7 mouse cellular contexts compared by ENCODE assay signal in the genomic region with DNA sequence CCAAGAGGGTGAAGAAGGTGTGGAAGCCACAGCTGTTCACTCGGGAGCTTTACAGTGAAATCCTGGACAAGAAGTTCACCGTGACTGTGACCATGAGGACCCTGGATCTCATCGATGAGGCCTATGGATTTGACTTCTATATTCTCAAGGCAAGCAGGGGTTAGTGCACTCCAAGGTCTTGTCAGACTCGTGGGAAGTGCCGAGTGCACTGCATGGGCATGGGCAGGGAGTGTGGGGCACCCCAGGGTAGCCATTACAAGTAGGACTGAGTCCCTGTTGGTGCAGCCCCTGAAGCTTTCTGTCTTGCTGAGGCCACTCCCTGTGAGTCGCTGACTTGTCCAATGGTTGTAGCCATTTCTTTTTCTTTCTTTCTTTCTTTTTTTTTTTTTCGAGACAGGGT. TPM values are rescaled to one million over a fixed set of nuclear protein-coding genes. Genes with fewer than 3 reads are reported as not detected.
A peak's percentile ranks its signal among the peaks of the same experiment; 100 is the strongest.
DNase-seq lines count a peak whose midpoint lies in the region; ATAC-seq and TF ChIP-seq lines count a peak whose summit lies in the region.

No protein-coding gene starts in this region.

- peak overlapping the region; percentile 87 for H3K4me2 ChIP-seq in lung, postnatal 0 days (replicated peaks; ENCODE audit: low read depth, low read length)
- peak overlapping the region; percentile 80 for H3K4me2 ChIP-seq in forebrain, embryonic 13.5 days
- H3K4me2 ChIP-seq in limb, embryonic 15.5 days, result peak overlapping the region; percentile 79
- H3K4me2 ChIP-seq in stomach, embryonic 16.5 days (ENCODE audit: low read depth, low read length), result peak overlapping the region; percentile 78

- H3K4me1 ChIP-seq in lung, postnatal 0 days (ENCODE audit: insufficient read depth, low read depth, low read length), result peaks cover 7% of the 10 kb centered on the region
- H3K4me1 ChIP-seq in forebrain, embryonic 13.5 days, result peaks cover 22% of the 10 kb centered on the region
- H3K4me1 ChIP-seq in limb, embryonic 15.5 days, result peaks cover 26% of the 10 kb centered on the region
- peaks cover 17% of the 10 kb centered on the region for H3K4me1 ChIP-seq in stomach, embryonic 16.5 days (ENCODE audit: control insufficient read depth, insufficient read depth, low read length)

- H3K9ac ChIP-seq in lung, postnatal 0 days (replicated peaks; ENCODE audit: low read depth), result peak overlapping the region; percentile 72
- peak overlapping the region; percentile 90 for H3K9ac ChIP-seq in forebrain, embryonic 13.5 days
- peak overlapping the region; percentile 80; the same call in 1 of the 2 replicates for H3K9ac ChIP-seq in limb, embryonic 15.5 days
- peak overlapping the region; percentile 87 for H3K9ac ChIP-seq in stomach, embryonic 16.5 days (ENCODE audit: low read length)

- 77% methylated on average over 7 of the region's 7 CpGs for WGBS in lung, postnatal 0 days
- 91% methylated on average over 7 of the region's 7 CpGs for WGBS in forebrain, embryonic 13.5 days
- WGBS in limb, embryonic 15.5 days, result 83% methylated on average over 7 of the region's 7 CpGs
- 85% methylated on average over 7 of the region's 7 CpGs for WGBS in stomach, embryonic 16.5 days

- H3K36me3 ChIP-seq in lung, postnatal 0 days (ENCODE audit: insufficient read depth, low read length), result peaks cover 3% of the 10 kb centered on the region
- peaks cover 46% of the 10 kb centered on the region for H3K36me3 ChIP-seq in forebrain, embryonic 13.5 days (ENCODE audit: poor library complexity, severe bottlenecking)
- H3K36me3 ChIP-seq in limb, embryonic 15.5 days, result peaks cover 45% of the 10 kb centered on the region
- H3K36me3 ChIP-seq in stomach, embryonic 16.5 days (ENCODE audit: control insufficient read depth, insufficient read depth, low read length), result peaks cover 12% of the 10 kb centered on the region; the same call in 1 of the 2 replicates

- DNase-seq in lung, postnatal 0 days (ENCODE audit: low spot score), result no peak
- no peak for DNase-seq in lung, postnatal 25 days (ENCODE audit: low spot score)
- DNase-seq in adrenal gland, postnatal 10 days, result no peak
- DNase-seq in cerebellum, postnatal 14 days, result no peak

- no peak for TF ChIP-seq CTCF in lung, postnatal 0 days (IDR thresholded peaks at IDR 0.05)

- no peak overlapping the region for H3K4me3 ChIP-seq in lung, postnatal 0 days (ENCODE audit: low read depth, low read length)
- H3K4me3 ChIP-seq in forebrain, embryonic 13.5 days, result peak overlapping the region; percentile 92
- peak overlapping the region; percentile 96 for H3K4me3 ChIP-seq in limb, embryonic 15.5 days
- H3K4me3 ChIP-seq in stomach, embryonic 16.5 days (replicated peaks; ENCODE audit: low read length), result peak overlapping the region; percentile 82

- H3K27ac ChIP-seq in lung, postnatal 0 days (ENCODE audit: low read length), result no peak overlapping the region
- H3K27ac ChIP-seq in forebrain, embryonic 13.5 days, result no peak overlapping the region
- H3K27ac ChIP-seq in limb, embryonic 15.5 days, result no peak overlapping the region
- H3K27ac ChIP-seq in stomach, embryonic 16.5 days (ENCODE audit: low read length), result no peak overlapping the region

- H3K9me3 ChIP-seq in lung, postnatal 0 days (ENCODE audit: low read length), result no peaks in the 10 kb centered on the region
- no peaks in the 10 kb centered on the region for H3K9me3 ChIP-seq in forebrain, embryonic 13.5 days (replicated peaks)
- no peaks in the 10 kb centered on the region for H3K9me3 ChIP-seq in limb, embryonic 15.5 days
- no peaks in the 10 kb centered on the region for H3K9me3 ChIP-seq in stomach, embryonic 16.5 days (replicated peaks; ENCODE audit: control insufficient read depth, low read length)

- H3K27me3 ChIP-seq in lung, postnatal 0 days (replicated peaks; ENCODE audit: insufficient read depth, low read length), result no peaks in the 10 kb centered on the region
- H3K27me3 ChIP-seq in forebrain, embryonic 13.5 days, result peaks cover 5% of the 10 kb centered on the region; the same call in 1 of the 2 replicates
- H3K27me3 ChIP-seq in limb, embryonic 15.5 days, result peaks cover under 1% of the 10 kb centered on the region; the same call in 1 of the 2 replicates
- H3K27me3 ChIP-seq in stomach, embryonic 16.5 days (ENCODE audit: control insufficient read depth, insufficient read depth, low read length), result no peaks in the 10 kb centered on the region

- no peak for TF ChIP-seq EP300 in lung, postnatal 0 days (IDR thresholded peaks at IDR 0.05)

- ATAC-seq in lung, postnatal 0 days, result no peak
- no peak for ATAC-seq in forebrain, embryonic 13.5 days
- no peak for ATAC-seq in limb, embryonic 15.5 days (ENCODE audit: insufficient number of reproducible peaks, low FRiP score, low TSS enrichment, low read depth)
- no peak for ATAC-seq in stomach, embryonic 16.5 days (ENCODE audit: insufficient read depth, low FRiP score)

RNA-seq across cellular contexts. Expression of a gene that starts 1.3 kb away (rescaled TPM):
- polyA plus RNA-seq in lung, postnatal 0 days (2015; fragmentation: Nextera tagmentation; extraction: Ambion mirVana), result 109 and 110 TPM in 2 replicates
- 230 and 241 TPM in 2 replicates for polyA plus RNA-seq in forebrain, embryonic 13.5 days (2015; fragmentation: Nextera tagmentation; extraction: Ambion mirVana)
- 178 and 185 TPM in 2 replicates for polyA plus RNA-seq in limb, embryonic 15.5 days (2015; fragmentation: Nextera tagmentation; extraction: Ambion mirVana)
- 184 and 201 TPM in 2 replicates for polyA plus RNA-seq in stomach, embryonic 16.5 days (2015; fragmentation: Nextera tagmentation; extraction: Ambion mirVana)
- total RNA-seq in adrenal gland, postnatal 10 days (2021), result 100 to 1,000 TPM; 100 to 101 TPM

RNA-seq across cellular contexts. Expression of a gene that starts 11.5 kb away (rescaled TPM):
- polyA plus RNA-seq in lung, postnatal 0 days (2015; fragmentation: Nextera tagmentation; extraction: Ambion mirVana), result 7.9 and 9.1 TPM in 2 replicates
- 1.5 and 1.9 TPM in 2 replicates for polyA plus RNA-seq in forebrain, embryonic 13.5 days (2015; fragmentation: Nextera tagmentation; extraction: Ambion mirVana)
- 2.0 and 2.7 TPM in 2 replicates for polyA plus RNA-seq in limb, embryonic 15.5 days (2015; fragmentation: Nextera tagmentation; extraction: Ambion mirVana)
- 5.7 and 6.9 TPM in 2 replicates for polyA plus RNA-seq in stomach, embryonic 16.5 days (2015; fragmentation: Nextera tagmentation; extraction: Ambion mirVana)
- 1 to 10 TPM; 4.2 to 4.9 TPM for total RNA-seq in adrenal gland, postnatal 10 days (2021)

RNA-seq across cellular contexts. Expression of a gene that starts 13.9 kb away (rescaled TPM):
- polyA plus RNA-seq in lung, postnatal 0 days (2015; fragmentation: Nextera tagmentation; extraction: Ambion mirVana), result 10.2 and 10.5 TPM in 2 replicates
- polyA plus RNA-seq in forebrain, embryonic 13.5 days (2015; fragmentation: Nextera tagmentation; extraction: Ambion mirVana), result 9.3 and 12.1 TPM in 2 replicates
- polyA plus RNA-seq in limb, embryonic 15.5 days (2015; fragmentation: Nextera tagmentation; extraction: Ambion mirVana), result 9.3 TPM in 2 replicates
- polyA plus RNA-seq in stomach, embryonic 16.5 days (2015; fragmentation: Nextera tagmentation; extraction: Ambion mirVana), result 6.4 and 6.6 TPM in 2 replicates
- total RNA-seq in adrenal gland, postnatal 10 days (2021), result 10 to 100 TPM; 35.0 to 38.9 TPM

RNA-seq across cellular contexts. Expression of a gene that starts 29.2 kb away (rescaled TPM):
- polyA plus RNA-seq in lung, postnatal 0 days (2015; fragmentation: Nextera tagmentation; extraction: Ambion mirVana), result 8.5 and 9.2 TPM in 2 replicates
- polyA plus RNA-seq in forebrain, embryonic 13.5 days (2015; fragmentation: Nextera tagmentation; extraction: Ambion mirVana), result 53.0 and 55.8 TPM in 2 replicates
- polyA plus RNA-seq in limb, embryonic 15.5 days (2015; fragmentation: Nextera tagmentation; extraction: Ambion mirVana), result 92.6 and 95.8 TPM in 2 replicates
- 67.7 and 74.7 TPM in 2 replicates for polyA plus RNA-seq in stomach, embryonic 16.5 days (2015; fragmentation: Nextera tagmentation; extraction: Ambion mirVana)
- 1 to 10 TPM; 4.5 to 6.5 TPM for total RNA-seq in adrenal gland, postnatal 10 days (2021)

RNA-seq across cellular contexts. Expression of a gene that starts 34.4 kb away (rescaled TPM):
- polyA plus RNA-seq in lung, postnatal 0 days (2015; fragmentation: Nextera tagmentation; extraction: Ambion mirVana), result 18.7 and 23.8 TPM in 2 replicates
- polyA plus RNA-seq in forebrain, embryonic 13.5 days (2015; fragmentation: Nextera tagmentation; extraction: Ambion mirVana), result 25.8 and 25.9 TPM in 2 replicates
- polyA plus RNA-seq in limb, embryonic 15.5 days (2015; fragmentation: Nextera tagmentation; extraction: Ambion mirVana), result 39.8 and 40.9 TPM in 2 replicates
- 47.1 and 56.6 TPM in 2 replicates for polyA plus RNA-seq in stomach, embryonic 16.5 days (2015; fragmentation: Nextera tagmentation; extraction: Ambion mirVana)
- 10 to 100 TPM; 50.4 to 63.7 TPM for total RNA-seq in adrenal gland, postnatal 10 days (2021)
